Mouse (Mus musculus): ENCODE data around the gene Selenoh. TPM values are rescaled to one million over a fixed set of nuclear protein-coding genes. Genes with fewer than 3 reads are reported as not detected.

The Selenoh gene
- polyA plus RNA-seq (2014; fragmentation: Illumina TruSeq; extraction: RNeasy Lipid Tissue Mini Kit (QIAGEN cat#74804); ENCODE audit: low read depth, low replicate concordance), result 9.6 TPM

DNA sequence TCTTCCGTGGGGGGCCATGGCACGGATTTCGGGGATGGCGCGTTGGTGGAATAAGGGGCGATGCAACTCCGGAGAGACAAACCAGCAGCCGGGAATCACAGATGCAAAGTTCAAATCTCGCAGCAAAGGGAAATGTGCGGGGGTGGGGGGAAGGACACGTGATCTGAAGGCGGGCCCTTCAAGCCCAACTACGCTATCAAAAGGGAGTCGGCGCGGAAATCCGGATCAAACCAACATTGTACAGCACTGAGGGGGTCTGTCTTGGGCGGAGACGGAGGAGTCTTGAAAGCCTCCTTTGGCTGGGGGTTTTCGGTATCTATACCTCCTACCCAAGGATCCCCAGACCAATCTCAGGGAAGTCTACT lies at the start of gene Selenoh:
Selenoh (minus strand) TSS at position 202 of the 365 bp plus-strand sequence.

DNA sequence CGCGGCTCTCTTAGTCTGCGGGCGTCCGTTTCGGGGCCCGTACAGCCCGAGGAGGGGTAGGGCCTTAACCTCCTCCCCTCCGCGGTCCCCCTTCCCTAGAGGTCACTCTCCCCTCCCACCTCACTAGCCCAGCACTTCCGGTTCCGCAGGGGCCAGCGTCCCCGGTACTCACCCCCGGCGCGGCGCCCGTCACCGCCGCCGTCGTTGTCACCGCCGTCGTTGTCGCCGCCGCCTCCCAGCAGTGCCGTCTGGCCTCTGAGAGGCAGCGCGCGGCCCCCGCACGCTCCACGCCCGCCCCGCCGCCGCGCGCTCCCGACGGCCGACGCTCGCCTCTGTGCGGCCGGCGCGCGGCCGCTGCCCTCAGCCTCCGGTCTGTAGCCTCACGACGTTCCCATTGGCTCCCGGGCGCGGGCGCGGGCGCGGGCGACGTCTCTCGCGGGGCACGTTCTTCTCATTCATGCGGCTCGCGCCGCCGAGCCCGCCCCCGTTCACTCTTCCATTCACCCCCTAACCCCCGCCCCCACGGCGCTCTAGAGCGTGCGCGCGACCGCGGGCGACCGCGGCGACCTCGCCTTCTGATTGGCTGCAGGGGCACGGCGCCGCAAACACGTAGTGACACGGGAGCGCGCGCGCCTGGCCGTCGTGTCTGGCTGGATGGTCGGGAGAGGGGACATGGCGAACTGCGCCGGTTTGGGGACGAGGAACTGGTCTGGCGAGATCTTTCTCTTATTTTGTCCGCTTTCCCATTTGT lies 44.4 kb upstream of the Selenoh start, which contains the start of gene Zdhhc5:
Zdhhc5 (minus strand) TSS at position 370 of the 751 bp plus-strand sequence.

DNA sequence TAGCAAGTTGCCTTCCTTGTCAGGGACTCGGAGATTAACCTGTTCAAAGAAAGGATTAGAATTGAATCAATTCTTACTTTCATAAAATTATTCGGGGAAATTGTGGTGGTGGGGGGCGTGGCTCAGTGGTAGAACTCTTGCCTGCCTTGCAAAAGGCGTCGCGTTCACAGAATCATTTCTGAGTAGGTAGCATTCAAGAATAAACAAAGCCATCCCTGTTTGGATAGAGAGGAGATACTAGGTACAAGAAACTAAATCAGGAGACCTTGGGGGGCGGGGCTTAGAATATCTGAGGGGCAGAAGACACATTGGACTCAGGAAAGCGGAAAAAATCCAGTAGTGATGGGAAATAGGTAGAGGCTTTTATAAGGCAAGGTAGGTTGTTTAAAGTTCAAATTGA lies 8.4 kb upstream of the Selenoh start, which contains the start of gene Tmx2:
Tmx2 (minus strand) TSS at position 125 of the 400 bp plus-strand sequence.

DNA sequence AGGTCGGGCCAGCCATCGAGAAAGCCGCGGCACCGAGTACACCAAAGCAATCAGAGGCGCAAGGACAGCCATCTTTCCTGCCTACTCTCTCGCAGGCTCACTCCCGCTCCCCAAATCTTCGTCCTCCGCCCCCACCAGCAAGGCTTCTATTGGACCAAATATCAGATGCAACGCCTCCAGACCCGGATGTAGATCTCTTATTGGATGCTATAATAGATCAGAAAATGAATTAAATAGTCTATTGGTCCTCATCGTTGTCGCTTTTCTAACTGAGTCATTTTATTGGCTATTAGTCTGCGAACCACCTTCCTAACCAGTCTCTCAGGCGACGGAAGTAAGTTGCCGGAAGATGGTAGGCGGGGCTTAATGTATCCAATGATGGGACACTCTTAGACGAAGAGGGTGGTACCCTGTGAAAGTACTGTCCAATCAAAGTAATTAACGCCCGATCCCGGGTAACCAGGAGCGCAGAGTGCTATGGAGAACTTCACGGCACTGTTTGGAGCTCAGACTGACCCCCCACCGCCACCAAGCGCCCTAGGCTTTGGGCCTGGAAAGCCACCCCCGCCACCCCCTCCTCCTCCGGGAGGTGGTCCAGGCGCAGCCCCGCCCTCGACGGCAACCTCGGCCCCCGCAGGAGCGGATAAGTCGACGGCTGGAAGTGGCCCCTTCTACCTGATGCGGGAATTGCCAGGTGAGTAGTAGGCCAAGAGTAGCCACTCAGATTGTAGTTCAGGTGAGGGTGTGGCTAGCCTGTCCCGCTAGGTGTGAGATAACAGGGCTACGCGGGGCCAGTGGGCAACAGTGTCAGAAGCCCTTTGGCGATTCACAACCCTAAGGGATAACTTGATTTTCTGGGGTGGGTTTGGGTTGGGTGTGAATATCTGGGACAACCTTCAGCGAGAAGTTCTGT lies 7.7 kb upstream of the Selenoh start, which contains the start of the genes Gm28635 and Med19:
Gm28635 (minus strand) TSS at position 74 of the 913 bp plus-strand sequence.
Med19 (plus strand) TSS at position 435 of the 913 bp plus-strand sequence.

DNA sequence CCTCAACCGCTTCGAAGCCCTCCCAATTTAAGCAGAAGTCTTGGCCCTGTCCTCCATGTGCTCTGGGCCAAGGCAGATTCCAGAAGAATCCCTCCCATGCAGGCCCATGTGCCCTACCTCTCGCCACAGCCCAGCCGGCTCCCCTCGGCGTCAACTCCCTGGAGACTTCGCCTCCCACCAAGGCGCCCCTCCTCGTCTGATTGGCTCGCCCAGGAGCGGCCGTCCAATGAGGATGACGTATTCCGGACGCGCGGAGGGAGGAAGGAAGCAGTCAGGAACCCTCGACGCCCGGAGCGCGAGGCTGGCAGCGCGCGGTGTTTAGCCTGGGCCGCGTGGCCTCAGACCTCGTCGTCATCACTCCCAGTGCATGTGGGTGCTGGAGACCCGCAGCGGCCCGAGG lies 11.8 kb downstream of the Selenoh start, which contains the start of gene Btbd18:
Btbd18 (plus strand) TSS at position 274 of the 400 bp plus-strand sequence.

DNA sequence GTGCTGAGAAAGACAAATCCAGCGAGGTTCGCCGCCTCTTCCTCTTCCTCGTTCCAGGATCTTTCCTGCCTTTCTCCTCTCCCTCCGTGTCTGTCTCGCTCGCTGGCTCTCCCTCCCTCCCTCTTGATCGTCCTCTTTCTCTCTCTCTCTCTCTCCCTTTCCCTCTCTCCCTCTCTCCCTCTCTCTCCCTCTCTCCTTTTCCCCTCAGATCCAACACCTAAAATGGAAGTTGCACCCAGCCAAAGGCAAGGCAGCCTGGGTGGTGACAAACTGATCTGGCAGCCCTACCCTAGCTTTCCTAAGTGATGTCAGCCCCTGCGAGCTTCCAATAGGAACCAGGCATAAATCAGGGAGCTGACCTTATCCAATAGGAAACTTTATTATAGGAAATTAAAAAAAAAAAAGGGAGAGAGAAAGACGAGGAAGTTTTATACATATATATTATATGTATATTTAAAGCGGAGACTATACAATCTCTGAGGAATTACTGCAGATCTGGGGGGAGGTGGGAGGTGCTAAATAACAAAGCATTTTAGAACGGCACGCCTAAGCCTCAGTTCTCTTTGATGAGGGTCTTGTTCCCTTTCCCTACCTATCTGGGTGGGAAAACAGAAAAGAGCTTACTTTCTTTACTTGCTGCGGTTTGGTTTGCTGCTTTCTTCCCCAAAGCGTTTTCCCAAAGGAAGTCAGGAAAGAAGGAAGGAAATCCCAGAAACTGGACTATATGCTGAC lies 19.9 kb downstream of the Selenoh start, which contains the start of gene Ctnnd1:
Ctnnd1 (minus strand) TSS at position 302 of the 732 bp plus-strand sequence.

Other genes with a start within 250 kb of the Selenoh start
- 67.8 TPM for gene Calcrl, start 245.4 kb downstream of the Selenoh start, polyA plus RNA-seq (2014; fragmentation: Illumina TruSeq; extraction: RNeasy Lipid Tissue Mini Kit (QIAGEN cat#74804); ENCODE audit: low read depth, low replicate concordance)
- gene Tfpi, start 194.0 kb downstream of the Selenoh start, polyA plus RNA-seq (2014; fragmentation: Illumina TruSeq; extraction: RNeasy Lipid Tissue Mini Kit (QIAGEN cat#74804); ENCODE audit: low read depth, low replicate concordance), result 60.6 TPM
- 493 TPM for gene Ctnnd1, start 20.0 kb downstream of the Selenoh start, polyA plus RNA-seq (2014; fragmentation: Illumina TruSeq; extraction: RNeasy Lipid Tissue Mini Kit (QIAGEN cat#74804); ENCODE audit: low read depth, low replicate concordance)
- not detected for gene Btbd18, start 11.7 kb downstream of the Selenoh start, polyA plus RNA-seq (2014; fragmentation: Illumina TruSeq; extraction: RNeasy Lipid Tissue Mini Kit (QIAGEN cat#74804); ENCODE audit: low read depth, low replicate concordance)
- gene Gm28635, start 7.3 kb upstream of the Selenoh start, polyA plus RNA-seq (2014; fragmentation: Illumina TruSeq; extraction: RNeasy Lipid Tissue Mini Kit (QIAGEN cat#74804); ENCODE audit: low read depth, low replicate concordance), result not detected
- 48.3 TPM for gene Med19, start 7.6 kb upstream of the Selenoh start, polyA plus RNA-seq (2014; fragmentation: Illumina TruSeq; extraction: RNeasy Lipid Tissue Mini Kit (QIAGEN cat#74804); ENCODE audit: low read depth, low replicate concordance)
- gene Tmx2, start 8.4 kb upstream of the Selenoh start, polyA plus RNA-seq (2014; fragmentation: Illumina TruSeq; extraction: RNeasy Lipid Tissue Mini Kit (QIAGEN cat#74804); ENCODE audit: low read depth, low replicate concordance), result 73.2 TPM
- gene Zdhhc5, start 44.4 kb upstream of the Selenoh start, polyA plus RNA-seq (2014; fragmentation: Illumina TruSeq; extraction: RNeasy Lipid Tissue Mini Kit (QIAGEN cat#74804); ENCODE audit: low read depth, low replicate concordance), result 138 TPM
- 23.9 TPM for gene Clp1, start 56.6 kb upstream of the Selenoh start, polyA plus RNA-seq (2014; fragmentation: Illumina TruSeq; extraction: RNeasy Lipid Tissue Mini Kit (QIAGEN cat#74804); ENCODE audit: low read depth, low replicate concordance)
- 2.0 TPM for gene Ypel4, start 63.3 kb upstream of the Selenoh start, polyA plus RNA-seq (2014; fragmentation: Illumina TruSeq; extraction: RNeasy Lipid Tissue Mini Kit (QIAGEN cat#74804); ENCODE audit: low read depth, low replicate concordance)
- gene Gm19426, start 72.9 kb upstream of the Selenoh start, polyA plus RNA-seq (2014; fragmentation: Illumina TruSeq; extraction: RNeasy Lipid Tissue Mini Kit (QIAGEN cat#74804); ENCODE audit: low read depth, low replicate concordance), result not detected
- gene Serping1, start 104.7 kb upstream of the Selenoh start, polyA plus RNA-seq (2014; fragmentation: Illumina TruSeq; extraction: RNeasy Lipid Tissue Mini Kit (QIAGEN cat#74804); ENCODE audit: low read depth, low replicate concordance), result 23.3 TPM
- gene Ube2l6, start 128.1 kb upstream of the Selenoh start, polyA plus RNA-seq (2014; fragmentation: Illumina TruSeq; extraction: RNeasy Lipid Tissue Mini Kit (QIAGEN cat#74804); ENCODE audit: low read depth, low replicate concordance), result 21.1 TPM
- gene Smtnl1, start 151.9 kb upstream of the Selenoh start, polyA plus RNA-seq (2014; fragmentation: Illumina TruSeq; extraction: RNeasy Lipid Tissue Mini Kit (QIAGEN cat#74804); ENCODE audit: low read depth, low replicate concordance), result not detected
- 1.4 TPM for gene Timm10, start 156.2 kb upstream of the Selenoh start, polyA plus RNA-seq (2014; fragmentation: Illumina TruSeq; extraction: RNeasy Lipid Tissue Mini Kit (QIAGEN cat#74804); ENCODE audit: low read depth, low replicate concordance)
- gene Slc43a1, start 168.1 kb upstream of the Selenoh start, polyA plus RNA-seq (2014; fragmentation: Illumina TruSeq; extraction: RNeasy Lipid Tissue Mini Kit (QIAGEN cat#74804); ENCODE audit: low read depth, low replicate concordance), result 2.2 TPM
- gene Rtn4rl2, start 215.9 kb upstream of the Selenoh start, polyA plus RNA-seq (2014; fragmentation: Illumina TruSeq; extraction: RNeasy Lipid Tissue Mini Kit (QIAGEN cat#74804); ENCODE audit: low read depth, low replicate concordance), result not detected